Mouse (Mus musculus): ENCODE data around the gene Efs. TPM values are rescaled to one million over a fixed set of nuclear protein-coding genes. Genes with fewer than 3 reads are reported as not detected.

The Efs gene
- polyA plus RNA-seq, 1 experiment = 48.3 TPM

- peak within 1 kb of the TSS; percentile 86 for H3K4me3 ChIP-seq (ENCODE audit: low read depth, low read length)
- TF ChIP-seq POLR2A (IDR thresholded peaks at IDR 0.05; ENCODE audit: insufficient read depth, low read length) (peak; percentile 53), CTCF (IDR thresholded peaks at IDR 0.05; ENCODE audit: low read depth, low read length) (no peak), EP300 (IDR thresholded peaks at IDR 0.05; ENCODE audit: insufficient read depth, low read depth, low read length) (0 out of 2 replicates have a peak, but pooled peaks have one; percentile 53)
These were observed 42.5 kb downstream of the Efs start, which contains the start of the genes Bcl2l2 and Gm20521 for GRCm38 (mm10) chr14:54883154-54884021. Gene Bcl2l2 (plus strand): TSS chr14:54883377. Gene Gm20521 (plus strand): TSS chr14:54883441.

GRCm38 (mm10) chr14:54877048-54877715 is 48.7 kb downstream of the Efs start, which contains the start of gene Ppp1r3e:
Gene Ppp1r3e (minus strand): TSS chr14:54877550.
- TF ChIP-seq EP300 (IDR thresholded peaks at IDR 0.05; ENCODE audit: insufficient read depth, low read depth, low read length) = no peak
- TF ChIP-seq POLR2A (IDR thresholded peaks at IDR 0.05; ENCODE audit: insufficient read depth, low read length) = no peak
- TF ChIP-seq CTCF (IDR thresholded peaks at IDR 0.05; ENCODE audit: low read depth, low read length) = no peak
- Histone ChIP-seq H3K4me1 (ENCODE audit: control insufficient read depth, insufficient read depth, low read length) (no peaks in the 10 kb centered on the region), H3K36me3 (ENCODE audit: control insufficient read depth, insufficient read depth, low read length, poor library complexity, severe bottlenecking) (no peaks in the 10 kb centered on the region), H3K9ac (ENCODE audit: low read depth, poor library complexity, severe bottlenecking) (peak within 1 kb of the TSS; percentile 74), H3K27ac (ENCODE audit: insufficient read depth, low read length) (no peak within 1 kb of the TSS), H3K9me3 (replicated peaks; ENCODE audit: control insufficient read depth, insufficient read depth, low read length, poor library complexity, severe bottlenecking) (no peaks in the 10 kb centered on the region), H3K4me3 (ENCODE audit: low read depth, low read length) (peak within 1 kb of the TSS; percentile 70), H3K27me3 (ENCODE audit: control insufficient read depth, insufficient read depth, low read length, poor library complexity, severe bottlenecking) (no peaks in the 10 kb centered on the region)

More at GRCm38 (mm10) chr14:54883154-54884021, 42.5 kb downstream of the Efs start, which contains the start of the genes Bcl2l2 and Gm20521:
- no peaks in the 10 kb centered on the region for H3K4me1 ChIP-seq (ENCODE audit: control insufficient read depth, insufficient read depth, low read length)
- H3K9me3 ChIP-seq (replicated peaks; ENCODE audit: control insufficient read depth, insufficient read depth, low read length, poor library complexity, severe bottlenecking) = no peaks in the 10 kb centered on the region
- peak within 1 kb of the TSS; percentile 29 for H3K27ac ChIP-seq (ENCODE audit: insufficient read depth, low read length)
- no peaks in the 10 kb centered on the region for H3K36me3 ChIP-seq (ENCODE audit: control insufficient read depth, insufficient read depth, low read length, poor library complexity, severe bottlenecking)
- H3K9ac ChIP-seq (ENCODE audit: low read depth, poor library complexity, severe bottlenecking) = peak within 1 kb of the TSS; percentile 81
- H3K27me3 ChIP-seq (ENCODE audit: control insufficient read depth, insufficient read depth, low read length, poor library complexity, severe bottlenecking) = no peaks in the 10 kb centered on the region

GRCm38 (mm10) chr14:54876539-54877047 is 49.3 kb downstream of the Efs start:
- peak overlapping the region; percentile 74 for H3K9ac ChIP-seq (ENCODE audit: low read depth, poor library complexity, severe bottlenecking)

GRCm38 (mm10) chr14:54875844-54876538 is 49.9 kb downstream of the Efs start:
- no peaks in the 10 kb centered on the region for H3K9me3 ChIP-seq (replicated peaks; ENCODE audit: control insufficient read depth, insufficient read depth, low read length, poor library complexity, severe bottlenecking)
- H3K4me3 ChIP-seq (ENCODE audit: low read depth, low read length) = peak overlapping the region; percentile 70
- no peak overlapping the region; the same call in 1 of the 2 replicates for H3K27ac ChIP-seq (ENCODE audit: insufficient read depth, low read length)
- H3K4me1 ChIP-seq (ENCODE audit: control insufficient read depth, insufficient read depth, low read length) = no peaks in the 10 kb centered on the region
- peak overlapping the region; percentile 74 for H3K9ac ChIP-seq (ENCODE audit: low read depth, poor library complexity, severe bottlenecking)
- no peaks in the 10 kb centered on the region for H3K27me3 ChIP-seq (ENCODE audit: control insufficient read depth, insufficient read depth, low read length, poor library complexity, severe bottlenecking)
- no peak for TF ChIP-seq POLR2A (IDR thresholded peaks at IDR 0.05; ENCODE audit: insufficient read depth, low read length)
- TF ChIP-seq CTCF (IDR thresholded peaks at IDR 0.05; ENCODE audit: low read depth, low read length) = no peak
- no peak for TF ChIP-seq EP300 (IDR thresholded peaks at IDR 0.05; ENCODE audit: insufficient read depth, low read depth, low read length)
- no peaks in the 10 kb centered on the region for H3K36me3 ChIP-seq (ENCODE audit: control insufficient read depth, insufficient read depth, low read length, poor library complexity, severe bottlenecking)

More at GRCm38 (mm10) chr14:54876539-54877047, 49.3 kb downstream of the Efs start:
- Histone ChIP-seq H3K27ac (ENCODE audit: insufficient read depth, low read length) (no peak overlapping the region), H3K36me3 (ENCODE audit: control insufficient read depth, insufficient read depth, low read length, poor library complexity, severe bottlenecking) (no peaks in the 10 kb centered on the region), H3K4me3 (ENCODE audit: low read depth, low read length) (peak overlapping the region; percentile 70), H3K9me3 (replicated peaks; ENCODE audit: control insufficient read depth, insufficient read depth, low read length, poor library complexity, severe bottlenecking) (no peaks in the 10 kb centered on the region), H3K4me1 (ENCODE audit: control insufficient read depth, insufficient read depth, low read length) (no peaks in the 10 kb centered on the region), H3K27me3 (ENCODE audit: control insufficient read depth, insufficient read depth, low read length, poor library complexity, severe bottlenecking) (no peaks in the 10 kb centered on the region)
- TF ChIP-seq CTCF (IDR thresholded peaks at IDR 0.05; ENCODE audit: low read depth, low read length) (no peak), EP300 (IDR thresholded peaks at IDR 0.05; ENCODE audit: insufficient read depth, low read depth, low read length) (no peak), POLR2A (IDR thresholded peaks at IDR 0.05; ENCODE audit: insufficient read depth, low read length) (no peak)

GRCm38 (mm10) chr14:54874165-54874564 is 51.8 kb downstream of the Efs start:
- H3K36me3 ChIP-seq (ENCODE audit: control insufficient read depth, insufficient read depth, low read length, poor library complexity, severe bottlenecking) = no peaks in the 10 kb centered on the region
- no peaks in the 10 kb centered on the region for H3K9me3 ChIP-seq (replicated peaks; ENCODE audit: control insufficient read depth, insufficient read depth, low read length, poor library complexity, severe bottlenecking)
- H3K9ac ChIP-seq (ENCODE audit: low read depth, poor library complexity, severe bottlenecking) = no peak overlapping the region
- TF ChIP-seq EP300 (IDR thresholded peaks at IDR 0.05; ENCODE audit: insufficient read depth, low read depth, low read length) (no peak), POLR2A (IDR thresholded peaks at IDR 0.05; ENCODE audit: insufficient read depth, low read length) (no peak), CTCF (IDR thresholded peaks at IDR 0.05; ENCODE audit: low read depth, low read length) (no peak)
- no peaks in the 10 kb centered on the region for H3K27me3 ChIP-seq (ENCODE audit: control insufficient read depth, insufficient read depth, low read length, poor library complexity, severe bottlenecking)
- no peak overlapping the region for H3K27ac ChIP-seq (ENCODE audit: insufficient read depth, low read length)
- H3K4me3 ChIP-seq (ENCODE audit: low read depth, low read length) = no peak overlapping the region
- H3K4me1 ChIP-seq (ENCODE audit: control insufficient read depth, insufficient read depth, low read length) = no peaks in the 10 kb centered on the region
